Mouse (Mus musculus): ENCODE data around the gene Syt12. TPM values are rescaled to one million over a fixed set of nuclear protein-coding genes. Genes with fewer than 3 reads are reported as not detected.

Syt12 gene
- polyA plus RNA-seq, 1 experiment: not detected

DNA sequence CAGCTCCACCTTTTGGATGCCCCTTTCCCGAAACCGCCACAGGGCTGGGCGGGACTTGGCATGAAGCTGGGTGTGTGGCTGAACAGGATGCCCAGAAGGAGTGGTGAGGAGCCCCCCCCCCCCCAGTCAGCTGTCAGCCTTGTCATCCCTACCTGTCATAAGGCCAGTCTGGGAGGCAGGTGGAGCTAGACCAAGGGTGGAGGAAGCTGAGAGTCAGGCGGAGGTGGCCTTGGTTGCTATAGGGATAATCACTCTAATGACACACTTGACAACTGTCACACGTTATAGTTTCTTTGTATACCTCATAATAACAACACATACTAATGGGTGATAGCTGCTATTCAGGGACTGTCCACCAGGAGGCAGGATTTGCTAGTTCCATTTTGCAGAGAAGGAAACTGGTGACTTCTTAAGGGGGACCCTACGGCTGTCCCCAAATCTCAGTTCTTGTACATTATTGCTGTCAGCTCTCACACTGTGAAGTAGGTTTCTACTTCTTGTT, 36.1 kb downstream of the Syt12 start:
- no peak overlapping the region for H3K4me3 ChIP-seq (ENCODE audit: insufficient read depth, low read depth, low read length)
- H3K4me1 ChIP-seq (ENCODE audit: control insufficient read depth, insufficient read depth, low read length): peaks cover 11% of the 10 kb centered on the region; the same call in 1 of the 2 replicates
- WGBS: 26% methylated on average over 6 of the region's 6 CpGs
- TF ChIP-seq CTCF (IDR thresholded peaks at IDR 0.05; ENCODE audit: insufficient read depth, low read depth, low read length) (no peak), POLR2A (IDR thresholded peaks at IDR 0.05; ENCODE audit: insufficient read depth, low read depth, low read length) (no peak)
- H3K27ac ChIP-seq (ENCODE audit: insufficient read depth, low read depth, low read length): no peak overlapping the region

DNA sequence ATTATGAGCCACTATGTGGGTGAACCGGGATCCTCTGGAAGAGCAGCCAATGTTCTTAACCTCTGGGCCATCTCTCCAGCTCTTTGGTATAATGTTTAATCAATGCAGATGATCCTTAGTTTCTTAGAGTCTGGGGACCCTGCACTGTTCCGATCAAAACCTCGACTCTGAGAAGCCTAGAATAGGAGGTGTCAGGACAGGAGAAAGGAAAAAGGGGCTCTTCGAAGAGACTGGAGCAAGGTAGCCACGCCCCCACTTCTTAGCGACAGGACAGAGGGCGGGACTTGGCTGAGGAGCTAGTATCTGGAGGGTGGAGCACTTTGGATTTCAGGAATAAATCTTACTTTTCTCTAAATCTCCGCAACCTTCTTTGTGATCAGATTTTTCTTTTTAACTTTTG, 37.0 kb downstream of the Syt12 start:
- no peak overlapping the region for H3K27ac ChIP-seq (ENCODE audit: insufficient read depth, low read depth, low read length)
- 16% methylated on average over 8 of the region's 8 CpGs for WGBS
- H3K4me3 ChIP-seq (ENCODE audit: insufficient read depth, low read depth, low read length): no peak overlapping the region
- peaks cover 11% of the 10 kb centered on the region; the same call in 1 of the 2 replicates for H3K4me1 ChIP-seq (ENCODE audit: control insufficient read depth, insufficient read depth, low read length)
- TF ChIP-seq CTCF (IDR thresholded peaks at IDR 0.05; ENCODE audit: insufficient read depth, low read depth, low read length) (no peak), POLR2A (IDR thresholded peaks at IDR 0.05; ENCODE audit: insufficient read depth, low read depth, low read length) (no peak)

DNA sequence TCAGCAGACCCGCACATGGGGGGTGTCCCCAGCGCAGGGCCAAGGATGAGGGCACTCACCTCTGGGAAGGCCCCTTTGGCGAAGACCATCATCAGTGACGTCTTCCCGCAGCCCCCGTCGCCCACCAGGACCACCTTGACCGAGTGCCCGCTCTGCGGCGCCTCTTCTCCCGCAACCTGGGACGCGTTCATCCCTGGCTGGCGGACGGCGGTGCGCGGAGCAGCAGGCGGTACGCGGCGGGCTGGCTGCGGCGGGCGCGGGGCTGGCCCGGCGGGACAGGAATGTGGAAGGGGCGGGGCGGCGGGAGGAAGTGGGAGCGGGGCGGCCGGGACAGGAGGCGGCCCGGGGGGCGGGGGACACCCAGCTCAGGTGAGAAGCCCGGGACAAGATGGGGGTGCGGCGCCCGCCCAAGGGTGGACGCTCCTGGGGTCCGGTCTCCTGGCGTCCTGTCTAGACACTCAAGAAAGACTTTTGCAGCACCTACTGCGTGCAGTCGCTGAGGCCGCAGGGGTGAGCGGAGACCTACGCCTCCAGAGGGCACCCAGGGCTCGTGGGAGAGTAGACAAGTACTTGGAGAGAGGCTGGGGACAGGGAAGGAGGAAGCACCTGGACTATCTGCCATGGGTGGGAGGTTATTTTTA, 38.0 kb downstream of the Syt12 start, which contains the start of gene Rhod:
TSS of gene Rhod (minus strand) at position 272 of the 641 bp plus-strand sequence.
- peaks cover 11% of the 10 kb centered on the region; the same call in 1 of the 2 replicates for H3K4me1 ChIP-seq (ENCODE audit: control insufficient read depth, insufficient read depth, low read length)
- peak within 1 kb of the TSS; percentile 45 for H3K4me3 ChIP-seq (ENCODE audit: insufficient read depth, low read depth, low read length)
- H3K27ac ChIP-seq (ENCODE audit: insufficient read depth, low read depth, low read length): no peak within 1 kb of the TSS
- 3% methylated on average over 44 of the region's 51 CpGs for WGBS
- TF ChIP-seq CTCF (IDR thresholded peaks at IDR 0.05; ENCODE audit: insufficient read depth, low read depth, low read length) (no peak), POLR2A (IDR thresholded peaks at IDR 0.05; ENCODE audit: insufficient read depth, low read depth, low read length) (no peak)

DNA sequence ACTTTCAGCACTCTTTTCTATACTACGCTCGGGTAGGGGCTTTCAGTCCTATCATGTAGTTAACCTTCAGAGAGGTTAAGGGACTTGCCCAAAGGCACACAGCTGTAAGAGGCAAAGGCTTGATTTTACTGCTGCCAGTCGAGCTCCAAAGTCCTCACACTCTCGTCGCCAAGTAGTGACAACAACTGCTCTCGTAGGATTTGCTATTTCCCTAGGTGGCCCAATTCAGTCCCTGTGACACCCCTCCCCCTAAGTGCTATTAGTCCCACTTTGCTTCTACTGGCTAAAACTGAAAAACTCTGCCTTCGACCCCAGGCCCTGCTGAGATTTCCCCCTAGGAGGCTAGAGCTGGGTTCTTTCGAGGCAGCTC, 38.5 kb downstream of the Syt12 start:
- H3K4me3 ChIP-seq (ENCODE audit: insufficient read depth, low read depth, low read length): peak overlapping the region; percentile 45
- 38% methylated on average over 8 of the region's 8 CpGs for WGBS
- no peak for TF ChIP-seq CTCF (IDR thresholded peaks at IDR 0.05; ENCODE audit: insufficient read depth, low read depth, low read length)
- no peak for TF ChIP-seq POLR2A (IDR thresholded peaks at IDR 0.05; ENCODE audit: insufficient read depth, low read depth, low read length)
- H3K27ac ChIP-seq (ENCODE audit: insufficient read depth, low read depth, low read length): no peak overlapping the region
- peaks cover 11% of the 10 kb centered on the region; the same call in 1 of the 2 replicates for H3K4me1 ChIP-seq (ENCODE audit: control insufficient read depth, insufficient read depth, low read length)

DNA sequence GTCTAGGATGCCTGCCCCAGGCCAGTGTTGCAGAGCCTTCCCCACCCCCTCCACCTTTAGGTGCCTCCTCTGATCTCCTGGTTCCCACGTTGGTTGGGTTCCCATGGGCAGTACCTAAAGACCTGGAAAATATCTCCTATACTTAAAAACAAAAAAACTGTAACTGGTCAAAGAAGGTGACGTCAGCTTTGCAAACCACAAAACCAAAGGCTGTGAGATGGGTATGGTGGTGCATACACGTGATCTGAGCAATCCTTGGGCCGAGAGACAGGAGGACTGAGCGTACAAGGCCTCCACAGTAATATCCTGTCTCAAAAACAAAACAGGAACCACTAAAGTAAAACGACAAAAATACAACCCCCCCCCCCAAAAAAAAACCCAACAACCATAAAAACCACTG, 39.4 kb downstream of the Syt12 start:
- 86% methylated on average over 6 of the region's 6 CpGs for WGBS
- TF ChIP-seq CTCF (IDR thresholded peaks at IDR 0.05; ENCODE audit: insufficient read depth, low read depth, low read length): no peak
- no peak for TF ChIP-seq POLR2A (IDR thresholded peaks at IDR 0.05; ENCODE audit: insufficient read depth, low read depth, low read length)
- Histone ChIP-seq H3K27ac (ENCODE audit: insufficient read depth, low read depth, low read length) (no peak overlapping the region), H3K4me3 (ENCODE audit: insufficient read depth, low read depth, low read length) (no peak overlapping the region), H3K4me1 (ENCODE audit: control insufficient read depth, insufficient read depth, low read length) (peaks cover 11% of the 10 kb centered on the region; the same call in 1 of the 2 replicates)

DNA sequence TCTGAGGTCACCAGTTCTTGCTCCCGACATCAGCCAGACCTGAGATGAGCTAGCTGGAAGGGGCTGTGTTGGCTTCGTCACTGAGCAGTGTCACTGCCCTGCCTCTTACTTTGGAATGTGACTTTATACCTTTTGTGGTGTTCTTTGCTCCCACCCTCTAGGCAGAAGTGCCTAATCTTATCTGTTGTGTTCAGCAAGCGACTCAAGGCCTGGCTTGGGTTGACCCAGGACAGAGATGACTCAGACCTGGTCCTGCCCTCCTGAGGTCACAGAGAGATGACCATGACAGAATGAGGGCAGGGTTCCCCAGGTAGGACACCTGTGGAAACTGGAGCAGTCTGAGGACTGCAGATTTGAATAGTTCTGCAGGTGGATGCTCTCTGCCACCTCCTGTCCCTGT, 41.0 kb downstream of the Syt12 start:
- Histone ChIP-seq H3K4me3 (ENCODE audit: insufficient read depth, low read depth, low read length) (no peak overlapping the region), H3K4me1 (ENCODE audit: control insufficient read depth, insufficient read depth, low read length) (peaks cover 11% of the 10 kb centered on the region; the same call in 1 of the 2 replicates), H3K27ac (ENCODE audit: insufficient read depth, low read depth, low read length) (no peak overlapping the region)
- WGBS: 92% methylated on average over 3 of the region's 3 CpGs
- no peak for TF ChIP-seq POLR2A (IDR thresholded peaks at IDR 0.05; ENCODE audit: insufficient read depth, low read depth, low read length)
- no peak for TF ChIP-seq CTCF (IDR thresholded peaks at IDR 0.05; ENCODE audit: insufficient read depth, low read depth, low read length)

DNA sequence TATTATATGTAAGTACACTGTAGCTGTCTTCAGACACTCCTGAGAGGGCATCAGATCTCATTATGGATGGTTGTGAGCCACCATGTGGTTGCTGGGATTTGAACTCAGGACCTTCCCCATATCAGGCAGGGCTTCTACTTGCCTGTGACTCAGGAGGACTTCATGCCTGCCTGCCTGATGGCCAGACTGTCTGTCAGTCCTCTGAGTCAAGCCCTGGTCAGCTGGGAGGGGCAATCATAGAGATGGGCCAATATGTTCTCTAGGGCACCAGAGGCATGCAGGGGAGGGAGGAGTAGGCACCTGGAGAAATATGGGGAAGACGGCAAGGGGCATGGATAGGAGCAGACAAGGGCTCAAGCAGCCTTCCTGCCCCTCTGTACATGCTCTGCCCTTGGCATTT, 42.2 kb downstream of the Syt12 start:
- TF ChIP-seq CTCF (IDR thresholded peaks at IDR 0.05; ENCODE audit: insufficient read depth, low read depth, low read length) (no peak), POLR2A (IDR thresholded peaks at IDR 0.05; ENCODE audit: insufficient read depth, low read depth, low read length) (no peak)
- 95% methylated on average over 1 of the region's 1 CpGs for WGBS
- Histone ChIP-seq H3K27ac (ENCODE audit: insufficient read depth, low read depth, low read length) (no peak overlapping the region), H3K4me1 (ENCODE audit: control insufficient read depth, insufficient read depth, low read length) (peaks cover 7% of the 10 kb centered on the region; the same call in 1 of the 2 replicates), H3K4me3 (ENCODE audit: insufficient read depth, low read depth, low read length) (no peak overlapping the region)

DNA sequence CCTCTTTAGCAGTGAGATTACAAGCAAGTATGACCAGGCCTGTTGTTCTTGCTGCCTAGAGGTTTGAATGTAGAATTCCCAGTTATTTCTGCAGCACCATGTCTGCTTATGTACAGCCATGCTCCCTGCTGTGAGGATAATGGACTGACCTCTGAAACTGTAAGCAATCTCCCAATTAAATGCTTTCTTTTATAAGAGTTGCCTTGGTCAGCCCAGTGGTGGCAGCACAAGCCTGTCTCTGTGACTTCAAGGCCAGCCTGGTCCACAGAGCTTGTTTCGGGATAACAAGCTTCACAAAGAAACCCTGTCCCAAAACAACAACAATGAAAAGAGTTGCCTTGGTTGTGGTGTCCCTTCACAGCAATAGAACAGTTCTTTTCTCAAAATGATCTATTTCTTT, 43.5 kb downstream of the Syt12 start:
- TF ChIP-seq CTCF (IDR thresholded peaks at IDR 0.05; ENCODE audit: insufficient read depth, low read depth, low read length) (no peak), POLR2A (IDR thresholded peaks at IDR 0.05; ENCODE audit: insufficient read depth, low read depth, low read length) (no peak)
- no peak overlapping the region for H3K27ac ChIP-seq (ENCODE audit: insufficient read depth, low read depth, low read length)
- H3K4me3 ChIP-seq (ENCODE audit: insufficient read depth, low read depth, low read length): no peak overlapping the region
- H3K4me1 ChIP-seq (ENCODE audit: control insufficient read depth, insufficient read depth, low read length): no peaks in the 10 kb centered on the region
- 60% methylated on average over 1 of the region's 1 CpGs for WGBS

DNA sequence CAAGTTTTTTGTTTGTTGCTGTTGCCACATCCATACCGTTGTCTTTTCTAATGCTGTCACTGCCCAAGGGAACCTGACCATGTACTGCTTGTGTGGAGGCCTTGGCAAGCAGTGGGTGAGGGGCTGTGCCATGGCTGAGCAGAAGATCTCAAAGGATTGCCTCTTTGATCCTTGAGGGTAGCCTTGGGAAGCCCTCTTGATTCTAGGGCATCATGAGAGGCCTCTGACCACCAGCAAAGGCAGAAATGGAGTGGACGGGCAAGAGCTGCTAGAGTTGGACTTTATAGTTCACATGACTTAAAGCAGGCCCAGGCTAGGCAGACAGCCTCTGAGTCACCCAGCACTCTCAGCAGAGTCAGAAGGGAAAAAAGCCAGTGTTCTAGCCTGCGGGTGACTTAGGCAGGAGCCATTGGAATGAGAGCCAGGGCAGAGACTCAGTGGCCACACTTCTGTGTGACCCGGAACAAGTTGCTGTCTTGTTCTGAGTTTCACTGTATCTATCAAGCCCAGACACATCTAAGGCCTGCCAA, 47.1 kb downstream of the Syt12 start:
- no peaks in the 10 kb centered on the region for H3K4me1 ChIP-seq (ENCODE audit: control insufficient read depth, insufficient read depth, low read length)
- H3K4me3 ChIP-seq (ENCODE audit: insufficient read depth, low read depth, low read length): no peak overlapping the region
- no peak for TF ChIP-seq POLR2A (IDR thresholded peaks at IDR 0.05; ENCODE audit: insufficient read depth, low read depth, low read length)
- no peak for TF ChIP-seq CTCF (IDR thresholded peaks at IDR 0.05; ENCODE audit: insufficient read depth, low read depth, low read length)
- WGBS: 88% methylated on average over 4 of the region's 4 CpGs
- H3K27ac ChIP-seq (ENCODE audit: insufficient read depth, low read depth, low read length): no peak overlapping the region
